Mouse (Mus musculus) heart, postnatal 0 days (tissue): ENCODE results near the gene Rab31.

Source experiments
- CTCF ChIP-seq: IDR thresholded peaks from 2 replicates; pipeline ENCODE4 v1.5.1; 2016; ENCODE audit warnings: antibody characterized with exemption, control low read depth, low read depth
- EP300 ChIP-seq: IDR thresholded peaks from 2 replicates; pipeline ENCODE4 v1.6.1; 2016; ENCODE audit warnings: antibody characterized with exemption, low read depth

GRCm38 (mm10) chr17:65623130-65623529 is 149.4 kb downstream of the Rab31 start:
- TF ChIP-seq CTCF (no peak), EP300 (no peak)
